Mouse (Mus musculus) embryonic facial prominence, embryonic 11.5 days (tissue): ENCODE results near the gene Pds5b. TPM values are rescaled to one million over a fixed set of nuclear protein-coding genes. Genes with fewer than 3 reads are reported as not detected.

Experiments
- ATAC-seq: fragments of 200-750 bp; cut with Nextera tagmentation; replicated peaks from 2 replicates; pipeline ENCODE4 v1.8.0; 2017; ENCODE audit warnings: low read depth; ENCODE audit not compliant: insufficient number of reproducible peaks, low FRiP score, low TSS enrichment
- DNase-seq: peaks from one replicate; pipeline ENCODE4 v3.0.0-alpha.2; 2015; ENCODE audit warnings: low spot score
- H3K27ac ChIP-seq: fragments of 300-500 bp; sonication (generic); replicated peaks from 2 replicates; pipeline ENCODE4 v1.5.1; 2014; ENCODE audit warnings: mild to moderate bottlenecking, low read depth, low read length, control low read depth
- H3K27me3 ChIP-seq: fragments of 300-500 bp; sonication (generic); 2 replicates; pipeline ENCODE4 v1.6.1; 2014; ENCODE audit warnings: mild to moderate bottlenecking, low read length, moderate library complexity, mixed read lengths; ENCODE audit not compliant: control insufficient read depth, insufficient read depth
- H3K36me3 ChIP-seq: fragments of 300-500 bp; sonication (generic); replicated peaks from 2 replicates; pipeline ENCODE4 v1.6.1; 2014; ENCODE audit warnings: low read depth, mild to moderate bottlenecking, low read length, moderate library complexity, mixed read lengths; ENCODE audit not compliant: control insufficient read depth, insufficient read depth
- H3K4me1 ChIP-seq: fragments of 300-500 bp; sonication (generic); 2 replicates; pipeline ENCODE4 v1.6.1; 2014; ENCODE audit warnings: low read length, mixed read lengths; ENCODE audit not compliant: control insufficient read depth, insufficient read depth
- H3K4me2 ChIP-seq: fragments of 300-500 bp; sonication (generic); 2 replicates; pipeline ENCODE4 v1.6.1; 2014; ENCODE audit warnings: low read depth, mild to moderate bottlenecking, control low read depth, low read length, moderate library complexity
- H3K4me3 ChIP-seq: fragments of 300-500 bp; sonication (generic); 2 replicates; pipeline ENCODE4 v1.5.1; 2014; ENCODE audit warnings: low read depth, low read length, control low read depth
- H3K9ac ChIP-seq: fragments of 300-500 bp; sonication (generic); replicated peaks from 2 replicates; pipeline ENCODE4 v1.6.1; 2014; ENCODE audit warnings: mild to moderate bottlenecking, control low read depth, low read length
- H3K9me3 ChIP-seq: fragments of 300-500 bp; sonication (generic); replicated peaks from 2 replicates; pipeline ENCODE4 v1.6.1; 2016; ENCODE audit warnings: mild to moderate bottlenecking, low read length, inconsistent platforms, mixed read lengths; ENCODE audit not compliant: control insufficient read depth
- WGBS: fragments of 180-500 bp; shearing (Covaris S2); extraction: QIAGEN DNeasy Blood & Tissue Kit; methylation state at CpG from one replicate; pipeline ENCODE4 v1.1.7; 2014; 5-methylcytosine and 5-hydroxymethylcytosine counted together
- polyA plus RNA-seq: library from polyadenylated mRNA; unstranded; fragments of >200 nt; fragmentation: Nextera tagmentation; extraction: Ambion mirVana; gene quantifications from 2 replicates; pipeline ENCODE4 v1.2.1, GENCODE M21; 2014

Pds5b gene
- polyA plus RNA-seq, 1 experiment from 2014 or later: 56.5 TPM

DNA sequence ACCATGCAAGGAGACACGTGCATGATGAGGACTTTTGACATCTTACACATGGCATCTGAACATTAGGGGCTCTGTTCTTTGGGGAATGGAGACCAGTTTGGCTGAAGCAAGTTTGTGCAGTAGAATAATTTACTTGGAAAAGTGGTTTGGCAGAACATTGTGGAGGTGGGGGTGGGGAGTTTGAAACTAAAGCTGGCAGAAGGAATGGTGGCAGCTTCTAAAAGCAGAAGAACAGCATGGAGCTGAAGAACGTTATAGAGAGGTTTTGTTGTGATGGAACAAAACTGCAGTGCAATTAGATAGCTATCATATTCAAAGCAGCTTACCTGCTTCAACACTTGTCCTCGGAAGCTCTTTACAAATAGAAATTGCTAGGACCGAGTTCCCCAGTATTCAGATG lies 141.9 kb downstream of the Pds5b start:
- H3K27me3 ChIP-seq: no peaks in the 10 kb centered on the region
- H3K27ac ChIP-seq: no peak overlapping the region
- DNase-seq (no peak), ATAC-seq (no peak)
- no peak overlapping the region for H3K4me3 ChIP-seq
- H3K9ac ChIP-seq: no peak overlapping the region
- no peaks in the 10 kb centered on the region for H3K9me3 ChIP-seq
- H3K4me2 ChIP-seq: no peak overlapping the region
- no peaks in the 10 kb centered on the region for H3K36me3 ChIP-seq
- H3K4me1 ChIP-seq: no peaks in the 10 kb centered on the region
- 89% methylated on average over 4 of the region's 4 CpGs for WGBS

DNA sequence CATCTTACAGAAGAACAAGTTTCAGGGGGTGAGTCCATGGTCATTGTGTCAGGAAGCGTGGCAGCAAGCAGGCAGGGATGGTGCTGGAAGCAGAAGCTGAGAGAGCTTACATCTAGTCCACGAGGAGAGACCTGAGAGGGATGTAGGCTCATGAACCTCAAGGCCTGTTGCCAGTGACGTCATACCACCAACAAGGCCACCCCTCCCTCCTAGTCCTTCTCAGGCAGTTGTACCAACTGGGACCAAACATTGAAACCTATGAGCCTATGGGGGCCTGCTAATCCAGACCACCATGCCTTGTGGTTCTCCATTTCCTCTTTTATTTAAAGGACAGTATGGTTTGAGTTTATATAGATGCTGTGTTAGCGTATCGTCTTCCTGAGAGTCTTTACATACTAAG lies 143.2 kb downstream of the Pds5b start:
- Histone ChIP-seq H3K27me3 (no peaks in the 10 kb centered on the region), H3K27ac (no peak overlapping the region), H3K4me2 (no peak overlapping the region), H3K9ac (no peak overlapping the region), H3K4me3 (no peak overlapping the region), H3K36me3 (no peaks in the 10 kb centered on the region), H3K9me3 (no peaks in the 10 kb centered on the region), H3K4me1 (no peaks in the 10 kb centered on the region)
- no peak for DNase-seq
- WGBS: 91% methylated on average over 5 of the region's 5 CpGs
- ATAC-seq: no peak

DNA sequence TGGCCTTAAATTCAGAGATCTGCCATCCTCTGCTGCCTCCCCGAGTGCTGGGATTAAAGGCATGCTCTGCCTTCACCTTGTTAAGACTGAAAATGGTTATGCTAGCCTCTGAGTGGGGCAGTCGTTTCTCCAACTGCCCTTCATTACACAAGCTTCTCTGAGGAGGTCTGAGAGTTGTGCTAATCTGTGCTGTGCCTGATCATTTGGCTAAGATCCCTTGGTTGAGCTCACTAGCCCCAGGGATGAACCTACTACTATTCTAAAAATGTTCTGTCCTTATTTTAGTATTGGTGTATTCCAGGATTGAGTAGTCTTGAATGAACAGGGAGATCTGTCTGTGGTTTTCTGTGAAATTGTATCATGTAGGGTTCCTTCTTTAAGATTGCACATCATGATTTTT lies 144.5 kb downstream of the Pds5b start:
- no peaks in the 10 kb centered on the region for H3K27me3 ChIP-seq
- H3K4me3 ChIP-seq: no peak overlapping the region
- no peak for DNase-seq
- WGBS: 70% methylated on average over 2 of the region's 2 CpGs
- no peak overlapping the region for H3K4me2 ChIP-seq
- no peaks in the 10 kb centered on the region for H3K36me3 ChIP-seq
- no peaks in the 10 kb centered on the region for H3K4me1 ChIP-seq
- H3K9ac ChIP-seq: no peak overlapping the region
- ATAC-seq: no peak
- H3K9me3 ChIP-seq: no peaks in the 10 kb centered on the region
- H3K27ac ChIP-seq: no peak overlapping the region

DNA sequence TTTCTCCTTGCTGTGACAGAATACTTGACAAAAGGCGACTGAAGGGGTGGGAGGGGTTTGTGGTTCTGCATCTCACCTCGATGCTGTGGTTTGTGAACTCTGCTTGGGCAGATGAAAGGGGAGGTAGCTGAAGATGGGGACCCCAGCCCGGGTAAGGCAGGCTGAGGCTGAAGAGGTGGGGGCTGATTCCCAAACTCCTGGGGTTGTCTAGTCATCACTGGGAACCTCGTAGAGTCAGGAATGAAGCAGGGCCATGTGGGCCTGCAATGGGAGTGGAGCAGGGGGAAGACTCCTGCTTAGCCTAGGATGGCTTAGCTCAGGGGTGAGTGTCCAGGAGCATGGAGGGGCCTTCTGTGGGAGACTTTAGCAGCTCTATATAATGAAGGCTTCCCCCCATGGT lies 145.3 kb downstream of the Pds5b start:
- no peak overlapping the region for H3K27ac ChIP-seq
- H3K4me1 ChIP-seq: no peaks in the 10 kb centered on the region
- no peaks in the 10 kb centered on the region for H3K27me3 ChIP-seq
- WGBS: 87% methylated on average over 4 of the region's 4 CpGs
- no peak overlapping the region for H3K4me3 ChIP-seq
- no peak overlapping the region for H3K9ac ChIP-seq
- no peak for DNase-seq
- no peaks in the 10 kb centered on the region for H3K36me3 ChIP-seq
- no peaks in the 10 kb centered on the region for H3K9me3 ChIP-seq
- ATAC-seq: no peak
- H3K4me2 ChIP-seq: no peak overlapping the region

DNA sequence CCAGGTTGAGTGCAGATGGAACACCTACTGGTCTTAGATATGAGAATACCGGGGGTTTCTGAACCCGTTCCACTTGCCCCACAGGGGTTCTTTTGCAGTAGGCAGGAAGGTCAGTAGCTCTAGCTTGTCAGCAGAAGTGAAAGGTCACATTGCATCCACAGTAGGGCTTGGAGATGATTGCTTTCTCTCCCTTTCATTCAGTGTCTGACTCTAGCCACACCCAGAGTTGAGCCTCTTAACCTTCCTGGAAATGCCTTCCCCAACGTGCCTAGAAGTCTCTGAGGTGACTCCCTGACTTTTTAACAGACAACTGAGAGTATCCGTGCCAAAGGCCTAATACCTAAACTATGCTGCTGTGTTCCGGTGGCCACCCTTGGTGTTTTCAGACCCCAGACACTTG lies 146.0 kb downstream of the Pds5b start:
- Histone ChIP-seq H3K4me3 (no peak overlapping the region), H3K9me3 (no peaks in the 10 kb centered on the region), H3K27ac (no peak overlapping the region), H3K4me2 (no peak overlapping the region), H3K9ac (no peak overlapping the region), H3K27me3 (no peaks in the 10 kb centered on the region), H3K4me1 (no peaks in the 10 kb centered on the region), H3K36me3 (no peaks in the 10 kb centered on the region)
- 76% methylated on average over 5 of the region's 5 CpGs for WGBS
- DNase-seq (no peak), ATAC-seq (no peak)

DNA sequence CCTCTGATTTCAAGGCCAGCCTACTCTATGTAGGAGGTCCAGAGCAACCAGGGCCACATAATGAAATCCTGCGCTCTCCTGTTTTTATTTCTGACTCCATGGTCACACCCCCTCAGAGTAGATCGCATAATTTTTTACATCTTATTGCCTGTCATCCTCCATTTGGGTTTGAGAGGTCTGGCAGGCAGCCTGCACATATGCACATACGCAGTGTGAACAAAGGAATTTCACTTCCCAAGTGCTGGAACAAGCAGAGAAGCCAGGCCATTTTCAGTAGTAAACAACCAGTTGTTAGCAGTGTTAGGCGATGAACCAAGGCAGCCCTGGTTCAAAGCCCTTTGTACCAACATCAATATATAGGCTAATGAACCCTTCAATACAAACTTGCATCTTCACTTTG lies 147.6 kb downstream of the Pds5b start:
- no peak overlapping the region for H3K4me3 ChIP-seq
- no peak for DNase-seq
- no peak overlapping the region for H3K4me2 ChIP-seq
- no peak overlapping the region for H3K27ac ChIP-seq
- no peak for ATAC-seq
- H3K9ac ChIP-seq: no peak overlapping the region
- no peaks in the 10 kb centered on the region; the same call in 1 of the 2 replicates for H3K9me3 ChIP-seq
- no peaks in the 10 kb centered on the region for H3K4me1 ChIP-seq
- WGBS: 88% methylated on average over 4 of the region's 4 CpGs
- no peaks in the 10 kb centered on the region for H3K36me3 ChIP-seq
- no peaks in the 10 kb centered on the region for H3K27me3 ChIP-seq

DNA sequence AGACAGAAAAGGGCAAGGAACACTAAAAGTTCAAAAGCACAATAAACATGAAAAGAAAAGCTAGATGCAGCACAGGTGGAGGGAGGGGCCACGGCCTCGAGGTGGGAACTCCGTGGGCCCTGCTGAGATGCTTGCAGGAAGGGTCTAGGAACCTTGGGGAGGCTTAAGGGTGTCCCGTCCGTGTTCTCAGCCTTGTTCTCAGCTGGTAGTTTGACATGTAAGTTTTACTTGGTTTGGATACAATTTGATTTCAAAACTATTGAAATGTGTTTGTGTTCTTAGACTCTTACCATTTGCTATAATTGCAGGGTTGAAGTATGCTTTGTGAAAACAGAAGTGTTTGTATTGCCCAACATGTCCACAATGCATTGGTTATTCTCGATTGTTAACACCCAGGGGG lies 149.2 kb downstream of the Pds5b start:
- no peaks in the 10 kb centered on the region; the same call in 1 of the 2 replicates for H3K9me3 ChIP-seq
- H3K27me3 ChIP-seq: no peaks in the 10 kb centered on the region
- no peak overlapping the region for H3K9ac ChIP-seq
- no peak for DNase-seq
- no peaks in the 10 kb centered on the region for H3K4me1 ChIP-seq
- no peak overlapping the region for H3K4me3 ChIP-seq
- no peak overlapping the region for H3K4me2 ChIP-seq
- no peaks in the 10 kb centered on the region for H3K36me3 ChIP-seq
- ATAC-seq: no peak
- 83% methylated on average over 6 of the region's 6 CpGs for WGBS
- no peak overlapping the region for H3K27ac ChIP-seq

DNA sequence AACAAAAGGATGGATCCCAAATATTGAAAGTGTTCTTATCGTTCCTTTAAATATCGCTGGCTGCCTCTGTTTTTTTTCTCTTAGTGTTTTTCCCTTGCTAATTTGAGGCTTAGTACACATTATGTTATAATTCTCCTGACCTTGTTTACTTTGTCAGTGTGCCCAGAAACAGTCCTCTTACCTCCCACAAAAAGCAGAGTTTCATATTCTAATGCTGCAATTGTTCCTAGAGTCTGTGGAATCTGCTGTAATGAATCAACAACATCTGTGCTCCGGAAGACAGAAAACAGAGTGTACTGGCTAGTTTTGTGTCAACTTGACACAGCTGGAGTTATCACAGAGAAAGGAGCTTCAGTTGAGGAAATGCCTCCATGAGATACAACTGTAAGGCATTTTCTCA lies 149.8 kb downstream of the Pds5b start:
- Histone ChIP-seq H3K9me3 (no peaks in the 10 kb centered on the region; the same call in 1 of the 2 replicates), H3K4me1 (no peaks in the 10 kb centered on the region), H3K36me3 (no peaks in the 10 kb centered on the region), H3K27me3 (no peaks in the 10 kb centered on the region), H3K27ac (no peak overlapping the region), H3K4me2 (no peak overlapping the region), H3K4me3 (no peak overlapping the region), H3K9ac (no peak overlapping the region)
- no peak for DNase-seq
- 85% methylated on average over 3 of the region's 3 CpGs for WGBS
- no peak for ATAC-seq
